Mouse (Mus musculus) liver, embryonic 15.5 days (tissue): ENCODE measurements around the gene Rhcg. TPM values are rescaled to one million over a fixed set of nuclear protein-coding genes. Genes with fewer than 3 reads are reported as not detected.

Experiments
- ATAC-seq: fragments of 200-750 bp; cut with Nextera tagmentation; 2 replicates; pipeline ENCODE4 v1.8.0; 2017; ENCODE audit warnings: moderate number of reproducible peaks, mild to moderate bottlenecking, moderate library complexity; ENCODE audit not compliant: insufficient read depth
- H3K27ac ChIP-seq: fragments of 300-500 bp; sonication (generic); replicated peaks from 2 replicates; pipeline ENCODE4 v1.5.1; 2015; ENCODE audit warnings: mild to moderate bottlenecking, inconsistent platforms
- H3K27me3 ChIP-seq: fragments of 300-500 bp; sonication (generic); 2 replicates; pipeline ENCODE4 v1.6.1; 2015; ENCODE audit warnings: mild to moderate bottlenecking, inconsistent platforms
- H3K36me3 ChIP-seq: fragments of 300-500 bp; sonication (generic); replicated peaks from 2 replicates; pipeline ENCODE4 v1.6.1; 2015; ENCODE audit warnings: moderate library complexity, mild to moderate bottlenecking, inconsistent platforms
- H3K4me1 ChIP-seq: fragments of 300-500 bp; sonication (generic); replicated peaks from 2 replicates; pipeline ENCODE4 v1.6.1; 2015; ENCODE audit warnings: inconsistent platforms
- H3K4me2 ChIP-seq: fragments of 300-500 bp; sonication (generic); 2 replicates; pipeline ENCODE4 v1.6.1; 2015; ENCODE audit warnings: moderate library complexity, mild to moderate bottlenecking, inconsistent platforms
- H3K4me3 ChIP-seq: fragments of 300-500 bp; sonication (generic); replicated peaks from 2 replicates; pipeline ENCODE4 v1.5.1; 2015; ENCODE audit warnings: mild to moderate bottlenecking, inconsistent platforms
- H3K9ac ChIP-seq: fragments of 300-500 bp; sonication (generic); 2 replicates; pipeline ENCODE4 v1.6.1; 2015; ENCODE audit warnings: moderate library complexity, mild to moderate bottlenecking, inconsistent platforms
- H3K9me3 ChIP-seq: fragments of 300-500 bp; sonication (generic); replicated peaks from 2 replicates; pipeline ENCODE4 v1.6.1; 2016; ENCODE audit warnings: inconsistent platforms
- WGBS: fragments of 180-500 bp; shearing (Covaris S2); methylation state at CpG from one replicate; pipeline ENCODE4 v1.1.7; 2015; ENCODE audit warnings: mixed read lengths; ENCODE audit not compliant: insufficient replicate concordance; 5-methylcytosine and 5-hydroxymethylcytosine counted together
- polyA plus RNA-seq: library from polyadenylated mRNA; unstranded; fragments of >200 nt; fragmentation: Nextera tagmentation; extraction: Ambion mirVana; gene quantifications from 2 replicates; pipeline ENCODE4 v1.2.1, GENCODE M21; 2015

The Rhcg gene
- polyA plus RNA-seq, 1 experiment from 2014 or later: 0.24 TPM

GRCm38 (mm10) chr7:79576659-79577058, 40.8 kb downstream of the Rhcg start:
- WGBS: 12% methylated on average over 5 of the region's 5 CpGs

DNA sequence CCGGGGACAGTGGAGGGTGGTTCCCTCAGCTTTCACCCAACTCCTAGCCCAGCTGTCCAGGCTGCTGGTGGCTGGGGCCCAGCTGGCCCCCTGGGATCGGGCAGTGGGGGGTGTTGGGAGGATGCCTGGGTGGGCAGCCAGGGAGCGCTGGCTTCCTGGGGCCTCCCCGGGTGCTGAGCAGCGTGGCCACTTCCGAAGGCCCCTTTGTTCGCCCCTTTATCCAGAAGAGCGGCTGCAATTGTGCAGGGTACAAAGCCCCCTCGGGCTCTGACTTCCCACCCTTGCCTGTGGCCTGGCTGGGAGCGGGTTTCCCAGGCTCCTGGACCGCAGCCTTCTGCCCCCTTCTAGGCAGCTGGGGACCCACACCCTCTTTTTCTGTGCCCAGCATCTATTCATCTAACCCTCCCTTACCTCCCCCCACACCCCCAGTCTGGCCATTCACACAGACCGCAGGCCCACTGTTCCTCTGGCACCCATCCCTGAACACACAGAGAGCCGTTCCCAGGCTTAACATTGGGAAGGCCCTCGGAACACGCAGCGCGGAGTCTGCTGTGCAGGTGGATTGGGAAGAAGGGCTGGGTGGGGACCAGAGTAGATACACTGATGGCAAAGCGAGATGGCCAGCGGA, 45.2 kb downstream of the Rhcg start:
- no peaks in the 10 kb centered on the region for H3K36me3 ChIP-seq
- H3K4me1 ChIP-seq: peaks cover 10% of the 10 kb centered on the region
- H3K9me3 ChIP-seq: no peaks in the 10 kb centered on the region
- H3K9ac ChIP-seq: no peak overlapping the region
- H3K4me3 ChIP-seq: no peak overlapping the region
- no peak for ATAC-seq
- peaks cover 26% of the 10 kb centered on the region for H3K27me3 ChIP-seq
- H3K4me2 ChIP-seq: no peak overlapping the region
- 56% methylated on average over 19 of the region's 19 CpGs for WGBS
- H3K27ac ChIP-seq: no peak overlapping the region

More at GRCm38 (mm10) chr7:79576659-79577058, 40.8 kb downstream of the Rhcg start:
- H3K4me3 ChIP-seq: no peak overlapping the region
- H3K27ac ChIP-seq: no peak overlapping the region
- H3K4me2 ChIP-seq: no peak overlapping the region
- H3K9ac ChIP-seq: no peak overlapping the region
- no peaks in the 10 kb centered on the region for H3K9me3 ChIP-seq
- ATAC-seq: no peak
- peaks cover 63% of the 10 kb centered on the region for H3K27me3 ChIP-seq
- H3K36me3 ChIP-seq: no peaks in the 10 kb centered on the region
- peaks cover 6% of the 10 kb centered on the region; the same call in 1 of the 2 replicates for H3K4me1 ChIP-seq

DNA sequence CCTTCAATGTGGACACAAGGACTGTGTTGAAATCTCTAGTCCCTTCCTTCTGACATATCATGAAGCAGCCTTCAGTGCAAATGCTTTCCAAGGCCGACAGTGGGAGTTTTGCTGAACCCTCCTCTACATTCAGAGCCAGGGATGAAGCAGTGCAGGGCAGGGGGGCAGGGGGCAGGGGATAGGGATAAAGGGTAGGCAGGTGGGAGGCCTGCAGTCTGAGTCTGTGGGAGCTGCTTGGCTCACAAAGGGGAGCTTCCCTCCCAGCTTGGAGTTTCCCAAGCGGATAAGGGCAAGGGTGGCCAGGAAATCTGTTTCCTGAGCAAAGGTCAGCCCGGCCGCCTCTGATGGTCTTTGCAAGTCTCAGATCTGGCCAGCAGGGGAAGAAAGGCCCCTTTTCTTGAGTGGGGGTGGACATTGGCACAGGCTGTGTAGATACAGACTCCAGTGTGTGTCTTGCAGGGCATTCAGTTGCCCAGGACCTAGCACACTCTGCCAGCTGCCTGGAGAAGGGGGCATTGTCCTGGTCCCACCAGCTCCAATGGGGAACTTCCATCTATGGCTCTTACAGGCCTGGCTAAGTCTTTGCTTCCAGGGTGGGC, 48.4 kb downstream of the Rhcg start:
- Histone ChIP-seq H3K9me3 (no peaks in the 10 kb centered on the region), H3K27me3 (peaks cover 10% of the 10 kb centered on the region), H3K27ac (no peak overlapping the region), H3K4me3 (no peak overlapping the region), H3K4me2 (no peak overlapping the region), H3K9ac (no peak overlapping the region), H3K4me1 (peaks cover 10% of the 10 kb centered on the region), H3K36me3 (no peaks in the 10 kb centered on the region)
- WGBS: 28% methylated on average over 4 of the region's 4 CpGs
- no peak for ATAC-seq

DNA sequence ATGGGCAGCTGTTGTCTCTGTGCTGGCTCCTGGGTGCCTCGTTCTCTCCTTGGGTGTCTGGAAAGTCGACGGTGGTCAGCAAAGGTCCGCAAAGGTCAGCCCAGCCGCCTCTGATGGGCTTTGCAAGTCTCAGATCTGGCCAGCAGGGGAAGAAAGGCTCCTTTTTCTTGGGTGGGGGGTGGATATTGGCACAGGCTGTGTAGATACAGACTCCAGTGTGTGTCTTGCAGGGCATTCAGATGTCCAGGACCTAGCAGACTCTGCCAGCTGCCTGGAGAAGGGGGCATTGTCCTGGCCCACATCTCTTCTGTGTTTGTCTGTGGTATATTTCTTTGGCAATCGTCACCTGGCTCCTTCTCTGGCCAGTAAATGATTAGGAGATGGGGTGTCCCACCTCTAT, 49.2 kb downstream of the Rhcg start:
- H3K27me3 ChIP-seq: peaks cover 10% of the 10 kb centered on the region
- WGBS: 52% methylated on average over 6 of the region's 6 CpGs
- no peak overlapping the region for H3K4me3 ChIP-seq
- peaks cover 10% of the 10 kb centered on the region for H3K4me1 ChIP-seq
- H3K9ac ChIP-seq: no peak overlapping the region
- no peak overlapping the region for H3K4me2 ChIP-seq
- no peak overlapping the region for H3K27ac ChIP-seq
- H3K36me3 ChIP-seq: no peaks in the 10 kb centered on the region
- no peak for ATAC-seq
- no peaks in the 10 kb centered on the region for H3K9me3 ChIP-seq

- Histone ChIP-seq H3K9me3 (no peaks in the 10 kb centered on the region), H3K4me3 (no peak overlapping the region), H3K4me1 (peaks cover 3% of the 10 kb centered on the region; the same call in 1 of the 2 replicates), H3K4me2 (no peak overlapping the region), H3K27me3 (peaks cover 14% of the 10 kb centered on the region; the same call in 1 of the 2 replicates), H3K27ac (no peak overlapping the region), H3K9ac (no peak overlapping the region), H3K36me3 (no peaks in the 10 kb centered on the region)
- 14% methylated on average over 13 of the region's 13 CpGs for WGBS
- ATAC-seq: no peak
Observed at GRCm38 (mm10) chr7:79563675-79564074, 53.8 kb downstream of the Rhcg start.

DNA sequence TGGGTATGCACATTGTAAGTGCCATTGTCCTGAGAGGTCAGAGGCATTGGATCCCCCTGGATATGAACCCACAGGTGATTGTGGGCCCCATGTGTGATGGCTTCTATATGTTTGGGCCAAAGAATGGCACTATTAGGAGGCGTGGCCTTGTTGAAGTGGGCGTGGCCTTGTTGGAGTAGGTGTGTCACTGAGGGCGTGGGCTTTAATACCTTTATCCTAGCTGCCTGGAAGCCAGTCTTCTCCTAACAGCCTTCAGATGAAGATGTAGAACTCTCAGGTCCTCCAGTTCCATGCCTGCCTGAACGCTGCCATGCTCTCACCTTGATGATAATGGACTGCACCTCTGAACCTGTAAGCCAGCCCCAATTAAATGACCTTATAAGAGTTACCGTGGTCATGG, 55.1 kb downstream of the Rhcg start:
- H3K4me1 ChIP-seq: no peaks in the 10 kb centered on the region
- H3K36me3 ChIP-seq: no peaks in the 10 kb centered on the region
- H3K9me3 ChIP-seq: no peaks in the 10 kb centered on the region
- no peak for ATAC-seq
- 34% methylated on average over 5 of the region's 5 CpGs for WGBS
- H3K27ac ChIP-seq: no peak overlapping the region
- no peak overlapping the region for H3K4me3 ChIP-seq
- peaks cover 26% of the 10 kb centered on the region for H3K27me3 ChIP-seq
- no peak overlapping the region for H3K9ac ChIP-seq
- H3K4me2 ChIP-seq: no peak overlapping the region

DNA sequence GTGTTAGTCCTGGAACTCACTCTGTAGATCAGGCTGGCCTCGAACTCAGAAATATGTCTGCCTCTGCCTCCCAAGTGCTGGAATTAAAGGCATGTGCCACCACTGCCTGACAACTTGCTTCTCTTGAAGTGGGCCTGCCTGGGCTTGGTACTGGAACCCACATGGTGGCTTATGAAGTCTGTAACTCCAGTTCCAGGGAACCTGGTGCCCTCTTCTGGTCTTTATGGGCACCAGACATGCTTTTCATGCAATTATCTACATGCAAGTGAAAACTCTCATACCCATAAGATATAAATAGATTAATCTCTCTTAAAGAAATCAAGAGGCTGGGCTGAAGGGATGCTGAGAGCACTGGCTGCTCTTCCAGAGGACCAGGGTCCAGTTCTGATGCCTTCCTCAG, 58.8 kb downstream of the Rhcg start:
- peaks cover 57% of the 10 kb centered on the region for H3K27me3 ChIP-seq
- no peak overlapping the region for H3K4me3 ChIP-seq
- H3K36me3 ChIP-seq: no peaks in the 10 kb centered on the region
- H3K4me1 ChIP-seq: no peaks in the 10 kb centered on the region
- no peak overlapping the region for H3K9ac ChIP-seq
- 35% methylated on average over 1 of the region's 1 CpGs for WGBS
- H3K27ac ChIP-seq: no peak overlapping the region
- H3K4me2 ChIP-seq: no peak overlapping the region
- no peaks in the 10 kb centered on the region for H3K9me3 ChIP-seq
- no peak for ATAC-seq

- H3K27me3 ChIP-seq: peaks cover 66% of the 10 kb centered on the region
- ATAC-seq: no peak
- H3K9ac ChIP-seq: no peak overlapping the region
- H3K4me2 ChIP-seq: no peak overlapping the region
- WGBS: 10% methylated on average over 8 of the region's 8 CpGs
- H3K4me1 ChIP-seq: no peaks in the 10 kb centered on the region
- H3K36me3 ChIP-seq: no peaks in the 10 kb centered on the region
- H3K4me3 ChIP-seq: no peak overlapping the region
- no peak overlapping the region for H3K27ac ChIP-seq
- no peaks in the 10 kb centered on the region for H3K9me3 ChIP-seq
Observed at GRCm38 (mm10) chr7:79557728-79558221, 59.7 kb downstream of the Rhcg start.

GRCm38 (mm10) chr7:79555368-79556034, 62.0 kb downstream of the Rhcg start:
- Histone ChIP-seq H3K9me3 (no peaks in the 10 kb centered on the region), H3K36me3 (no peaks in the 10 kb centered on the region), H3K27me3 (peaks cover 79% of the 10 kb centered on the region), H3K9ac (no peak overlapping the region), H3K27ac (no peak overlapping the region), H3K4me3 (no peak overlapping the region), H3K4me2 (no peak overlapping the region), H3K4me1 (no peaks in the 10 kb centered on the region)
- no peak for ATAC-seq
- WGBS: 2% methylated on average over 25 of the region's 25 CpGs

GRCm38 (mm10) chr7:79552702-79553101, 64.8 kb downstream of the Rhcg start:
- no peaks in the 10 kb centered on the region for H3K4me1 ChIP-seq
- H3K27me3 ChIP-seq: peaks cover 95% of the 10 kb centered on the region
- WGBS: 5% methylated on average over 10 of the region's 10 CpGs
- no peaks in the 10 kb centered on the region for H3K36me3 ChIP-seq
- no peak overlapping the region for H3K9ac ChIP-seq
- no peak overlapping the region for H3K27ac ChIP-seq
- no peak for ATAC-seq
- no peak overlapping the region for H3K4me2 ChIP-seq
- no peaks in the 10 kb centered on the region for H3K9me3 ChIP-seq
- no peak overlapping the region for H3K4me3 ChIP-seq

GRCm38 (mm10) chr7:79548893-79549555, 68.4 kb downstream of the Rhcg start:
- H3K27ac ChIP-seq: no peak overlapping the region
- no peaks in the 10 kb centered on the region for H3K9me3 ChIP-seq
- no peaks in the 10 kb centered on the region for H3K4me1 ChIP-seq
- peaks cover 95% of the 10 kb centered on the region for H3K27me3 ChIP-seq
- 24% methylated on average over 12 of the region's 12 CpGs for WGBS
- no peaks in the 10 kb centered on the region for H3K36me3 ChIP-seq
- H3K4me3 ChIP-seq: no peak overlapping the region
- no peak overlapping the region for H3K4me2 ChIP-seq
- ATAC-seq: no peak
- no peak overlapping the region for H3K9ac ChIP-seq
